15 mouse cellular contexts compared by ENCODE assay signal in the genomic region with DNA sequence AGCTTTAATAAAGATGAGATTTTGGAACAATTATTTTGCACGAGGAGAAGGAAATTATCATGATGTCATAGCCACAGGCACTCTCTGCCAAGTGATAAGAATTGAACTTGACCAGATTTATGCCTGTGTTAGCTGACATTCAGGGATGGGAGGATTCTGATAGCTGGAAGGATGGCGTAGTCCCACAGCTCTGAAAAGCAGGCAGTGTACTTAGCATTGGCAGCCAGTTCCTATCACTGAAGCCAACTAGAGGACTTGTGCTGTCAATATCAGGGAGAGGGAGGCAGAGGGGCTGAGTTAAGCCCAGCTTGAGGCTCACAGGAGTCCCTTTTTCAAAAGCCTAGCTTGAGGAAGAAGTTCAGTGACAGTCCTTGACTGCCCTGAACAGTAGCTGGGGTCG.
"Had no signal": no experiment of that assay in that cellular context is flagged by ENCODE, and none has a peak within 500 bp of the region (broad histone marks: within the 10 kb centered on the region; RNA-seq: fewer than 3 reads in every experiment).

No protein-coding gene starts in this region.

- H3K27me3 ChIP-seq: intestine, embryonic 15.5 days; limb, embryonic 12.5 days; limb, embryonic 15.5 days; liver, embryonic 13.5 days had no signal

- H3K9ac ChIP-seq: intestine, embryonic 15.5 days; limb, embryonic 12.5 days; limb, embryonic 15.5 days; liver, embryonic 13.5 days had no signal

- H3K9me3 ChIP-seq: intestine, embryonic 15.5 days; limb, embryonic 12.5 days; limb, embryonic 15.5 days; liver, embryonic 13.5 days had no signal

- ATAC-seq: intestine, embryonic 15.5 days had no signal

- H3K4me2 ChIP-seq: intestine, embryonic 15.5 days; limb, embryonic 12.5 days; limb, embryonic 15.5 days; liver, embryonic 13.5 days; midbrain, embryonic 11.5 days had no signal

- H3K4me3 ChIP-seq: intestine, embryonic 15.5 days; limb, embryonic 12.5 days; limb, embryonic 15.5 days; liver, embryonic 13.5 days had no signal

- H3K4me1 ChIP-seq: intestine, embryonic 15.5 days; limb, embryonic 12.5 days; limb, embryonic 15.5 days; liver, embryonic 13.5 days had no signal

- DNase-seq: kidney, adult 18-20 months; kidney, adult 9 months; kidney, postnatal 36 days; left cerebral cortex, postnatal 4 days; liver, embryonic 13.5 days; lung, adult 2 months; lung, postnatal 14 days; lung, postnatal 4 days; midbrain, embryonic 14.5 days; thymus, adult 18-20 months; thymus, postnatal 36 days had no signal

- H3K27ac ChIP-seq: intestine, embryonic 15.5 days; limb, embryonic 12.5 days; limb, embryonic 15.5 days; liver, embryonic 13.5 days had no signal
